Mouse (Mus musculus) WW6 (cell line): ENCODE data around the gene Hsd3b7.

Experiments
- DNase-seq: peaks from one replicate; pipeline ENCODE4 v3.0.0-alpha.2; 2013; ENCODE audit warnings: low read depth, low spot score

Hsd3b7 gene

DNA sequence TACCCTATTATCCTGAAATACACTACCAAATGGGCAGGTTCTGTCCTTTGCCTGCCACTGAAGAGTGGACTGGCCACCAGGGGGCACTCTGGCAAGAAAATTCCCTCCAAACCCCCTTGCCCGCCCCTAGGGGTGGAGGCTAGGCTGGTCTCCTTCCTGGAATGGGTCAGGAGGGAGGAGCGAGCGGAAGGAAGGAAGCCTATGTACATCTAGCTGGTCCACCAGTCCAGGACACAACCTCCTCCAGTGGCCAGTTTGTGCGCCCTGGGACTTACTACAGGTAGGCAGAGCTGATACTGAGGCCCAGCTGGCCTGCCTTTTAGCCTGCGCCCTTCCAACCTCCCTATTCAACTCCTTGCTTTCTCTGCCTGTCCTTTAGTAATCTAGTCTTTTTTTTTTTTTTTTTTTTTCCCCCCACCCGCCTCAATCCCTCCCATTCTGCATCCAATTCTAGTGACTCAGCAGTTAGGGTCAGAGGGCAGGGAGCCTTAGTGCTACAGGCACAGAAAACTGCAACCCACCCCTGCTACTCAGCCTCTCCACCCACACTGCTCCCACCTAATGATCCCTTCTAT lies at the start of gene Hsd3b7:
TSS of gene Hsd3b7 (plus strand) at position 170 of the 575 bp plus-strand sequence.
- DNase-seq: peak; percentile 70

DNA sequence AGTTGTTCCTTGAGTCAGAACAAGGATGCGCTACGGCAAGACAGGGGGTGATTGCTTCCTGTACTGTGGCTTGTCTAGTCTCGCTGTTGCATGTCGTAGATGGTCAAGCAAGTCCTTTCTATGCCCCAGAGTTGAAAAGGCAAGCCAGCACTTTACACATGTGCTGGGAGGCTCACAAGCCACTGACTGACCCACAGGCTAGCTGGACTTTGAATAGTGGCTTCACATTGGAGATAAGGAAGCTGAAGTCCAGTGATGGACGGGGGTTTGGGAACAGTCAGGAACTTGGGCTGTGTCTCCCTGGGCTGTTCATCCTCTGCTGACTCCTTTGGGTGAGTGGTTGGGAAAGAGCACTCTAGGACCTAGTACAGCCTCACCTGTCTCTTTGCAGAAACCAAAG lies 48.8 kb upstream of the Hsd3b7 start:
- DNase-seq: no peak

DNA sequence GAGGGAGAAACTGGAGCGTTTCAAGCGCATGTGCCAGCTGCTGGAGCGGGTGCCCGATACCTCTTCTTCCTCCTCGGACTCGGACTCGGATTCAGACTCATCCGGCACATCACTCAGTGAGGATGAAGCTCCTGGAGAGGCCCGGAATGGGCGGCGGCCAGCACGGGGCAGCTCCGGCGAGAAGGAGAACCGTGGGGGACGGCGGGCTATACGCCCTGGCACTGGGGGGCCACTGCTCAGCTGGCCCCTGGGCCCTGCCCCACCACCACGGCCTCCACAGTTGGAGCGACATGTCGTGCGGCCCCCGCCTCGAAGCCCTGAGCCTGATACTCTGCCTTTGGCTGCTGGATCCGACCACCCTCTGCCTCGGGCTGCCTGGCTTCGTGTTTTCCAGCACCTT lies 48.3 kb upstream of the Hsd3b7 start:
- no peak for DNase-seq

DNA sequence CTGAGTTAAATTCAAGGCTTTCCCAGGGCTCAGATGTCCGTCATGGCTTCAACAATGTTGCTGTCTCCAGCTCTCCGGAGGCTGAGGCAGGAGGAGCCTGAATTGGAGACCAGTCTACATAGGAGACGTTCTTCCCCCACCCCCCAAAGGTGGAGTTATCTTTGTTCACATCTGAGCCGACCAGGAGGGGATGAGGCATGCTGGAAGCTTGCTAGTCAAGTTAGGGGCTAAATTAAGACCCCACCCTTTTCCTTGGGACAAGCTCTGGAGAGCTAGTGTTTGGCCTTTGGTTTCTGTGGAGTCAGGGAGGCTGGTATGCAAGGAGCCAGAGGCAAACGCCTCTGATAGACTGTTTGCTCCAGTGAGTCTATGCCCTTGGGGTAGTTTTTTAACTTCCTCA lies 47.2 kb upstream of the Hsd3b7 start:
- no peak for DNase-seq

DNA sequence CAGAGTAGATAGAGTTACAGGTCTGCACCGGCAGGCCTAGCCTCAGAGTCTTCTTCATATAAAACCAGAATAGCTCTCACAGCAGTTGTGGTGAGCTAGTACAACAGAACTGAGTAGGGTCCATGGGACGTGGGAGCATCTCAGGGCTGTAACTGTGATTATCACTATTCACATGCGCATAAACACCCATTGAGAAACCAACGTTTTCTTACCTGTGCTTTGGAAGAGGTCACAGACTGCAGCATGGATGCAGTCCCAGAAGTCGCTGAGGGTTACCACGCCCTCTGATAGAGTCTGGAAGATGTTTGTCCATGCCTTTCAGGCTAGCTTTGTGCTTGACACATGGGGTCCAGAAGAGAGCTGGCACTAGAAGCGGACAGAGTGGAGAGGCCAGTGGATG lies 46.7 kb upstream of the Hsd3b7 start:
- DNase-seq: no peak

DNA sequence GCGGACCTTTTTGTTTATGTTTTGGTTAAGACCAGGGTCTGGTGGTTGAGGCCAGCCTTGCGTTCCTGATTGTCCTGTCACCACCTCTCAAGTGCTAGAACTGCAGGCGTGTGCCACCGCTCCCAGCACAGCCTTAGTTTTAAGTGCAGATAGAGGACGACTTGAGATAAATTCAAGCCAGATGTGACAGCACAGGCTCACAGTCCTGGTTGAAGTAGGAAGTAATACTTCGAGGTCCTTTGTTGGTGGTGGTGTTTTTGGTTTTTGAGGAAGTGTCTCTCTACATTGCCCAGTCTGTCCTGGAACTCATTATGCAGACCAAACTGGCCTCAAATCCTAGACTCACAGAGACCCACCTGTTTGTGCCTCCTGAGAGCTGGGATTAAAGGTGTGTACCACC lies 40.7 kb upstream of the Hsd3b7 start:
- no peak for DNase-seq

DNA sequence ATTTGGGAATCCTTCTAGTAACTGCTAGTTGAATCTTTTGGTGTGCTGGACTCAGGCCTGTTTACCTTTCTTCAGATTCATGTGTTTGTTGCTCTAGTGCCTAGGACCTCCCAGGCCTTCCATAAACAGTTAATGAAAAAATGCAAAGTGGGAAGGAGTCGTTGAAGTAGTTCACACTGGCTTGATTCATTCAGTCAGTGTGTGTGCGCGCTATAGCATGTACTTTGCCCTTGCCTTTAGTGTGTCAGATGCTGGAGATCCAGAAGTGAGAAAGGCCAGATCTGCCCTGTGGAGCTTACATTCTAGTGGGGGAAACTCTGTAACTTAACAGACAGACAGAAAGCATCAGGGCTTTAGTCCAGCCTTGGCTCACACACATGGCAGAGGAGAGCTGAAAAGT lies 39.9 kb upstream of the Hsd3b7 start:
- no peak for DNase-seq

DNA sequence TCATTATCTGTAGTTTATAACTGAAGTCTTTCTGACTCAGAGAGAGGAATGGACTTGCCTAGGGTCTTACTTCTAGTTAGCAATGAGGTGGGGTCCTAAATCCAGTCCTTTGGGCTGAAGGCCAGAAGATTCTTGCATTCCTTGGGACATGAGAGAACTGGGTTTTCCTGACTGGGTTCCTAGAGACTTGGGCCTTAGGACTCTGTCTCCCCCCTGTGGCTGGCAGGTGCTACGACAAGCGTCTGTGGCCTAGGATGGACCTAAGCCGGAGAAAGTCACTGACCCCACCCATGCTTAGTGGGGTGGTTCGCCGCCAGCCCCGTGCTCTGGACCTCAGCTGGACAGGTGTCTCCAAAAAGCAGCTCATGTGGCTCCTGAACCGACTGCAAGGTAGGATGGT lies 39.4 kb upstream of the Hsd3b7 start:
- DNase-seq: no peak

DNA sequence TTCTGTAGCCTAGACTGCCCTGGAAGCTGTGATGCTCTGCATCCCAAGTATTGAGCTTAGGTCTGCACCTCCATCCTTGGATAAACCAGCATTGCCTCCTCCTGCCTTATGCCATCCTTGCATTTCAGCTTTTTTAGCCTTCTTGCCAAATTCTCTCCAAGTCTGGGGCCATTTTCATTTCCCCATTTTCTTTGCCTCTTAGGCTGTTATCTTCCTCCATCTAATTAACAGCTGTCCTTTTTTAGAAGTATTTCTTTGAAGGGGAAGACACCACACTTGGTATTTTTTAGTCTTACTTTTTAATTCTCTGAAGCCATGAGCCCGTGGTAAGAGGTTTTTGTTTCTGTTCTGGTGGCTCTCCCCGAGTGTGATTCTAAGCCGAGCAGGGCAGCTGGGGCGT lies 36.8 kb upstream of the Hsd3b7 start:
- DNase-seq: no peak

DNA sequence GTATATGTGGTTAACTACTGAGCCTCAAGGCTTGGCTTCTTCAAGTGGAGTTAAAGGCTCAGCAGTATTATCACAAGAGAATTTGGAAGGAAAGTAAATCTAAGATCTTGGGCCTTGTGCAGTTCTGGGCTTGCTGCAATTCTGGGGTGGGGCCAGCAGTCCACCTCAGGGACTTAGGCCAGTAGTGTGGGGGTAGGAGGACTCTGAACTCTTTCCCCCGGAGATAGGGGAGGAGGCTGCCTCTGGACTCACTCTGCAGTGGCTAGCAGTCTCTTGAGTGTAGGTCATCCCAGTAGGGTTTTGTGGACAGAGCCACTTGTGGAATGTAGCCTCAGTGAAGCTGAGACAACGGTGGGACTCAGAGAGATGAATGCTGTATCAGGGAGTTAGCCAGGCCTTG lies 34.6 kb upstream of the Hsd3b7 start:
- no peak for DNase-seq

DNA sequence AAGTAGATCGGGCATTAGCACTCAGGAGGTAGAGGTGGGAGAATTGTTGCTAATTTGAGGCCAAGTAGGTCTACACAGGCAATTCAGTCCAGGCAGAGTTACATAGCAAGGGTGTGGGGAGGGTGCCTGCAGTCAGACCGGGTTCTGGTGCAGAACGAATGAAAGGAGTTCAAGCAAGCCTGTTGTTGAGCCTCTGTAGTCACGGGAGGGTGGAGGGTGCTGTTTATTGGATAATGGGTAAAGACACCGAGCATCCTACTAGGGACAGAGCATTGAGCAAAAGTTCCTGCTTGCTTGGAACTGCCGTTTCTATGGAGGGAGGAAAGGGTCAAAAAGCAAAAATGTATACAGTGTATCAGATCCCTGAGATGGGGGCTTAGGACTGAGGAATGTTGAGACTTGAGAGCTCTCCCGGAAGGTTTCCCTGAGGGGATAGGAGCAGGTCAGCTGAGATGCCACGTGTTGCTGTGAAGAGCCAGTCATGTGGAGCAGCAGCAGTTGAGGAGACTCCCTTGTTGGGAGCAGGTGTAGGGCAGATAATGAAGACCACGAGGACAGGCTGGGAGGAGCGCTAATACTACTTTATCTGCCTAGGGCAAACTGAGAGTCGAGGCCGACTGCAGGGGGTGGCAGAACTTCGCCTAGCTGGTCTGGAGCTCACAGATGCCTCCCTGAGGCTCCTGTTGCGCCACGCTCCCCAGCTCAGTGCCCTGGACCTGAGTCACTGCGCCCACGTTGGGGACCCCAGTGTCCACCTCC lies 33.4 kb upstream of the Hsd3b7 start:
- no peak for DNase-seq

DNA sequence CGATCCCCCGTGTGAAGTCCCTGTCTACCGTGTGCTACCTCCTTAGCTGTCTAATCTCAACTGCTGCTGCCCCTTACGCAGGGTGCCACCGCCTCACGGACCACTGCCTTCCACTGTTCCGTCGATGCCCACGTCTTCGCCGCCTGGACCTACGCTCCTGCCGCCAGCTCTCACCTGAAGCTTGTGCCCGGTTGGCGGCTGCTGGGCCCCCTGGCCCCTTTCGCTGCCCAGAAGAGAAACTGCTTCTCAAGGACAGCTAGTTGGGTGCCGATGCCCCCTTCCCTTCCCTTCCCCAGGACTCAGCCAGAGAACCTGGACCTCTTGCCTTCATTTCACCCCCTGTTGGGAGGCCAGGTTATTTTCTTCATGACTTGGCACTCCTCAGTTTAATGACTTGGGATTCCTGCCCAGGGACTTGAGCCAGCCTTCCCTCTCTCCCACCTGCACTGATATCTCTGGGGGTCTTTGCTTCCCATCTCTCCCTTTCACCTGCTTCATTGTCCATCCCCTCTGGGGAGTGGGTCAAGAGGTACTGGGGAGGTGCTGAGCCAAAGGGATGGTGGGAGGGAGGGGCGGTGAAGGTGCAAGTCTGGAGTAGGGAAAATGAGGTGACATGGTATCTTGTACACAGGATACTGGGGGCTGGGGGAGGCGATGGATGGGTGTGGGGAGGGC lies 32.6 kb upstream of the Hsd3b7 start:
- DNase-seq: no peak

DNA sequence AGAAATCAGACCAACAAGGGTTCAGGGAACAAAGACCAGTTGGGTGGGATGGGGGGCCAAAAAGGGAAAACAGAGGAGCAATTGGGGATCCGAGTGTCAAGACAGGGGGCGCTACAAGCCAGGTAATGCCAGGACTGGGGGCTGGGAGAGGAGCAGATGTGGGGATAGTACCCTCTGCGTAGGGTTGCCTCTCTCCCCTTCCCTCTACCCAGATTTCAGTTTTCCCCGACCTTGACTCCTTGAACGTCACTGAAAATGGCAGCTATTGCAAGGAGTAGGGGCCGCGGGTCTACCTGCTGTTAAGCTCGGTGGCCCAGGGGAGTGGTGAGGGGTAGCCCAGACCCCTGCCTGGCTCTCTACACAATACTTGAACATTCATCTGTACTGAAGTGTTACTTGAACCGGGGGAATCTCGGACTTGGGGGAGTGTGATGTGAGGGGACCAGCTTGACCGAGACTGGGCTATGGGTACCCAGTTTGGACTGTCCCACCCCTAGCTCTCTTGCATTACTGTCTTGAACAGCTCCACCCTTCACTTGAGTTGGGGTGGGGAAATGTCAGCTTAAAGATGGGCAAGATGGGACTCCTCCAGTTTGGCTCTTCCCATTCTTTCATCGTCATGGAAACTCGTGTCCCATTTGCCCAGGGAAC lies 31.9 kb upstream of the Hsd3b7 start:
- DNase-seq: no peak

DNA sequence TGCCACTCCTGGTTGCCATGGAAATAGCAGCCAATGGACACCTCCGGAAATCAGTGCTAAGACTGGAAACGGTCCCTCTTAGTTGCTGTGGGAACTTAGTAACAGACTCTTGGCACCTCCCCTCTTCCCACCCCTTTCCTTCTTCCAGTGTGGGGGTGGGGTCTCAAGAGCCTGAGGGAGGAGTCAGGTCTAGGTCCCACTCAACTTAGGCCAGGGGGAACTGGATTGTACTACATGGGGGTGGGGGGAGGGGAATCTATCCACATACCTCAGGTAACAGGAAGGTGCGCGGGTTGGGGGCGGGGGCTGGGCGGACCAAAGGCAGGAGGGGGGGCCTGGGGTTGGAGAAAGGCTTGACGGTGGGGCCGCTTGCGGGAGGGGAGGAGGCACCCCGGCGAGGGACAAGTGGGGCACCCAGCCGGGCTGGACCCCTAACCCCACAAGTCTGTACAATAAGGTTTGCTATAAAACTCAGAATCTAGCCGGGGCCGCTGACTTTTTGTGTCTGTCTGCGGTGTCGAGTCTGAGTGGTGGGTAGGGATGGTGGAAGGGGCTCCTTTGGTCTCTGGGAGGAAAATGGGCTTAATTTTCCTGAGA lies 31.3 kb upstream of the Hsd3b7 start:
- peak; percentile 94 for DNase-seq

DNA sequence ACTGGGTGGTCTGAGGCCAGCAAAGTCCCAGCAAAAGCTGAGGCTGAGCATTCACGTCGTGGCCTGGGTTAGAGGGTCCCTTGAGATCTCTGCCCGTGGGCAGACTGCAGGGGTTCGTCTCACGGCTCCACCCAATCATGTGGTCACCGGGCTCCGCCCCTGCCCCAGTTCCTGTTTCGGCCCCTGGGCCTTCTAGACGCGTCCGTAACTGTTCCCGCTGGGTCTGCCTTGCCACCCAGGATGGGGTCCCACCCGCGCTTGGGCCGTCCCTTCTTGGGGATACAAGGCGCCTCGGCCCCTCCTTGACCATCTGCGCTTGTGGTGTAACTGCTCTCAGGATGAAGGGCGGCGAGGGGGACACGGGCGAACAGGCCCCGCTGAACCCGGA lies 30.8 kb upstream of the Hsd3b7 start, which contains the start of gene Orai3:
TSS of gene Orai3 (plus strand) at position 165 of the 388 bp plus-strand sequence.
- DNase-seq: no peak

DNA sequence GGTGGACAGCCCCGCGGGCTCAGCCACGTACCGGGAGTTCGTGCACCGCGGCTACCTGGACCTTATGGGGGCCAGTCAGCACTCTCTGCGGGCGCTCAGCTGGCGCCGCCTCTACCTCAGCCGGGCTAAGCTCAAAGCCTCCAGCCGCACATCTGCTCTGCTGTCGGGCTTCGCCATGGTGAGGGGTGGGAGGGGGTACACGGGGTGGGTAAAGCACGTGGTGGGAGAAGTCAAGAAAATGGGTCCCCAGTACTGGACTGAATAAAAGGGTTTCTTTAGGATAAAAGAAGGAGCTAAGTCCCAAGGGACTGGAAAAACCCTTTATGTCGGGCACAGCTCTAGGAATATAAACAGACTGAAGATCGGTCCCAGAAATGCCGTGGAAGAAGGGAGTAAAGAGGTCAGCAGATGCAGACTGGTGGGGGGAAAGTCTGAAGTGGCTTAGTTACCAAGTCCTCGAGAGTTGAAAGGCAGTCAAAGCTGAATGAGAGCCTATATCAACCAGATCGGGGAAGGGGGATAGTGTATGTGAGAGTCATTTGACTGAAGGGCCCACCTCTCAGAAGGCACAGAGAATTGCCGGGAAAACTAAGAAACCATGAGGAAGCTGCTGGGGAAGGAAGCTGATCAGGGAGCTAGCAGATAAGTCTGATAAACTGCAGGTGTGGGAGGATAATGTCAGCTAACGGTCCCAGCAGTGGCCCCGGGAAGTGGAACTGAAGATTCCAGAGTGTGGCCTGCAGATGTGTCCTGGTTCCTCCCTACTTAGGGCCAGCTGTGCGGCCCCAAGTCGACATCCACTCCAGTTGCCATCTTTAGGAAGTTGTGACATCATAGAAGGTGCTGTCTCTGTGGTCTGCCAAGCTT lies 30.1 kb upstream of the Hsd3b7 start:
- DNase-seq: no peak

DNA sequence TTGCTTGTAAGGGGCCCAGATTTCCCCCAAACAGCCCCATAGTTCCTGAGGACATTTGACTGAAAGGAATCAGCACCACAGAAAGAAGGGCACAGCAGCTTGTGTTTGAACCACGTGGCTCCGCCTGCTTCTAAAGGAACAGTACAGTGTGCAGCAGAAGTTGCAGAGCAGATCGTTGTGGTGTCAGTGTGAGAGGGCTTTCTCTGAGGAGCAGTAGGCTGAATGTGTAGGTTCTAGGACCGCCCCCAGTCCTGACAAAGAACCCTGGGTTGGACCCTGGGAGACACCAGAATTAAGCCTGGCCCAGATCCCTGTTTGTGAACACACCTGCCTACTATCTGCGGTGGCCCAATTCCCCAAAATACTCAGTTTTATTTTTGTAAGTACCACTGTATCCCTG lies 29.1 kb upstream of the Hsd3b7 start:
- DNase-seq: no peak

DNA sequence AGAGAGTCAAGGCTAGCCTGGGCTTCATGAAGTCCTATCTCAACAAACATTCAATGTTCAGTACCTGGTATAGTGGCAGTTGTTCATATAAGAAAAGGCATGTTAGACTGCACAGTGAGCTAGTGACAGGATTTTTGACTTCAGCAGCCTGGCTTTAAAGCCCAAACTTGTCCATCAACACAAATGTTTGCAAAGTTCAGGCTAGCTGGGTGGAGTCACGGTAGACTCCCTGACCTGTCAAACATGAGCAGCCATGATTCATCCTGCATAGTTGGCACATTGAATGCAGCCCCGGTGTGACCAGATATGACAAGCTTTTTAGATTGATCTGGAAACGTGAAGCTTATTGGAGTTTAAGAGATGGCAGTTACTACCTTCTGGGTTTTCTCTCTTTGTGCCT lies 28.3 kb upstream of the Hsd3b7 start:
- DNase-seq: no peak

DNA sequence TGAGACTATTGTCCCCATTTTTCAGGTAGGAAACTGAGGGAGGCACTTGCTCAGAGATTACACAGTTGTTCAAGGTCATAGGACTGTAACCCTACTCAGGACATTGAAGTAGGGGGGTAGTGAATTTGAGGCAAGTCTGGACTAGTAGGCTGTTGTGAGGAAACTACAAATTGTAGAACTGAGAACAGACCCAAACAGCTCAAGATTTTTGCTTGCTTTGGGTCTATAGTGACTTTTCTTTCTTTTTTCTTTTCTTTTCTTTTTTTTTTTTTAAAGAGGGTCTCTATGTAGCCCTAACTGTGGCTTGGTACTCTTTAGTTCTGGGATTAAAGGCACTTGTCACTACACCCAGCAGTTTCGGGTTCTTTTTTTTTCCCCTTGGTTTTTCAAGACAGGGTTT lies 27.8 kb upstream of the Hsd3b7 start:
- DNase-seq: no peak

DNA sequence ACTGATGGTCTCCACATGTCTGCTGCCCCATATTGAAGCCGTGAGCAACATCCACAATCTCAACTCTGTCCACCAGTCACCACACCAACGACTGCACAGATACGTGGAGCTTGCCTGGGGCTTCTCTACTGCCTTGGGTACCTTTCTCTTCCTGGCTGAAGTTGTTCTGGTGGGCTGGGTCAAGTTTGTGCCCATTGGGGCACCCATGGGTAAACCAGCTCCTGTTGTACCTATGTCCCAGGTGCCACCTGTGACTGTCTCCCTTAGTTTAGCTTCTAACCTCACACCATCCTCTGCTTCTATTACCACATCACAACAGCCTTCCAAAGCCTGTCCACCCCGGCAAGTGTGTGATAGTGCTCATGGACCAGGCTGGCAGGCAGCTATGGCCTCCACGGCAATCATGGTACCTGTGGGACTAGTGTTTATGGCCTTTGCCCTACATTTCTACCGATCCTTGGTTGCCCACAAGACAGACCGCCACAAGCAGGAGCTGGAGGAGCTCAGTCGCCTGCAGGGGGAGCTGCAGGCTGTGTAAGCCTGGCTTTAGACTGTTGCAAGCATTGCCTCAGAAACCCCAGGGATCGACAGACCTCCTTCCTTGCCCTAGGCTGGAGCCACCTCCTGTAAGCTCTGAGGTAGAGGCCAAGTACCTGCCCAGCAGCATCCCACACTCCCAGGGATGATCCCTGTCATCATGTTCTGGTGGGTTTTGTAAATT lies 26.6 kb upstream of the Hsd3b7 start:
- peak; percentile 71 for DNase-seq
